Mouse (Mus musculus) thymus, postnatal 0 days (tissue): ENCODE data around the gene Gm10715. TPM values are rescaled to one million over a fixed set of nuclear protein-coding genes. Genes with fewer than 3 reads are reported as not detected.
"Not testable (repeated sequence)": the region's sequence is repeated elsewhere in the genome, so short reads cannot be mapped to it uniquely, and the experiment has no call there.

Experiments
- DNase-seq: peaks from one replicate; pipeline ENCODE4 v3.0.0-alpha.2; 2015; ENCODE audit warnings: low spot score
- microRNA-seq: library from miRNA; unstranded; fragments of <30 nt; microRNA quantifications from one replicate; pipeline ENCODE4, GENCODE M21; 2016; ENCODE audit warnings: borderline number of aligned reads
- polyA plus RNA-seq: library from polyadenylated mRNA; unstranded; fragments of >200 nt; fragmentation: Nextera tagmentation; extraction: Ambion mirVana; gene quantifications from 2 replicates; pipeline ENCODE4 v1.2.1, GENCODE M21; 2015

The Gm10715 gene
- polyA plus RNA-seq, 1 experiment from 2014 or later = not detected

GRCm38 (mm10) chr9:3023985-3024648, 12.6 kb upstream of the Gm10715 start:
- DNase-seq = not testable (repeated sequence)

- DNase-seq = not testable (repeated sequence)
Observed at GRCm38 (mm10) chr9:3024912-3025467, 11.7 kb upstream of the Gm10715 start, which contains the start of gene Gm10717. TSS of gene Gm10717 (plus strand) at chr9:3025417.

GRCm38 (mm10) chr9:3025653-3026052, 11.0 kb upstream of the Gm10715 start:
- not testable (repeated sequence) for DNase-seq

GRCm38 (mm10) chr9:3026136-3026535, 10.5 kb upstream of the Gm10715 start:
- DNase-seq = not testable (repeated sequence)

GRCm38 (mm10) chr9:3026741-3027140, 9.9 kb upstream of the Gm10715 start:
- not testable (repeated sequence) for DNase-seq

GRCm38 (mm10) chr9:3027200-3027599, 9.5 kb upstream of the Gm10715 start:
- DNase-seq = peak; percentile 61

GRCm38 (mm10) chr9:3029276-3030000, 7.2 kb upstream of the Gm10715 start:
- DNase-seq = not testable (repeated sequence)

- DNase-seq = peak; percentile 91
Observed at GRCm38 (mm10) chr9:3030677-3031318, 5.9 kb upstream of the Gm10715 start.

- not testable (repeated sequence) for DNase-seq
Observed at GRCm38 (mm10) chr9:3034299-3034698, 2.4 kb upstream of the Gm10715 start, which contains the start of gene Gm17535. TSS of gene Gm17535 (plus strand) at chr9:3034599.

- peak; percentile 3 for DNase-seq
Observed at GRCm38 (mm10) chr9:3038161-3038560, 1.5 kb downstream of the Gm10715 start.

Small RNA genes lying within 50 kb of the gene (microRNA-seq; reads per million reads assigned to microRNA genes)
- gene Mir101c = not detected

Other genes starting within 250 kb of the Gm10715 start
- gene Gm10722, start 36.0 kb upstream of the Gm10715 start, polyA plus RNA-seq = not detected in 2 replicates
- 0.22 TPM in 1 of 2 replicates, not detected in the other for gene Gm11168, start 33.5 kb upstream of the Gm10715 start, polyA plus RNA-seq
- gene Gm10721, start 23.7 kb upstream of the Gm10715 start, polyA plus RNA-seq = not detected in 2 replicates
- gene Gm10720, start 21.2 kb upstream of the Gm10715 start, polyA plus RNA-seq = not detected in 2 replicates
- 0.21 TPM in 1 of 2 replicates, not detected in the other for gene Gm10719, start 19.5 kb upstream of the Gm10715 start, polyA plus RNA-seq
- gene Gm10718, start 13.3 kb upstream of the Gm10715 start, polyA plus RNA-seq = 0.52 TPM in 1 of 2 replicates, not detected in the other
- not detected in 2 replicates for gene Gm10717, start 11.5 kb upstream of the Gm10715 start, polyA plus RNA-seq
- not detected in 2 replicates for gene Gm17535, start 2.3 kb upstream of the Gm10715 start, polyA plus RNA-seq